Mouse (Mus musculus): Measurements from ENCODE around the gene Zmym3. TPM values are rescaled to one million over a fixed set of nuclear protein-coding genes. Genes with fewer than 3 reads are reported as not detected.

Zmym3 gene
- total RNA-seq (2012; rRNA removed) (20.7 and 26.7 TPM in 2 replicates), polyA plus RNA-seq (2012; ENCODE audit: insufficient read depth in 1 of 2, insufficient read length in 2 of 2, low read depth in 1 of 2, low replicate concordance in 2 of 2, missing spikeins in 1 of 2) (10 to 100 TPM in 1 of 2 experiments, not detected in 1; 42.9 TPM)

GRCm38 (mm10) chrX:101420700-101421095 lies at the start of gene Zmym3:
Gene Zmym3, minus strand, starts transcription at chrX:101420849.
- TF ChIP-seq MEF2A (IDR thresholded peaks at IDR 0.05; ENCODE audit: extremely low read depth, insufficient replicate concordance, low read depth, low read length, poor library complexity, severe bottlenecking) (no peak), SIN3A (IDR thresholded peaks at IDR 0.05; ENCODE audit: low read length) (0 out of 2 replicates have a peak, but pooled peaks have one; percentile 3)
- H3K27ac ChIP-seq (ENCODE audit: control insufficient read depth, low read depth, low read length): peak within 1 kb of the TSS; percentile 45

GRCm38 (mm10) chrX:101451591-101451990 lies 30.9 kb upstream of the Zmym3 start:
- Histone ChIP-seq H3K27me3 (ENCODE audit: control insufficient read depth in 1 of 2, insufficient read depth in 2 of 2, low read length in 2 of 2) (no peaks in the 10 kb centered on the region), H3K4me1 (ENCODE audit: control insufficient read depth in 1 of 2, insufficient read depth in 2 of 2, low read length in 2 of 2) (no peaks in the 10 kb centered on the region), H3K27ac (ENCODE audit: control insufficient read depth, low read depth, low read length) (no peak overlapping the region), H3K36me3 (ENCODE audit: control insufficient read depth in 1 of 2, insufficient read depth in 2 of 2, low read length in 2 of 2) (peaks cover 0 to 2% of the 10 kb centered on the region in 2 experiments; a peak in 2 of 4 replicates), H3K9me3 (replicated peaks; ENCODE audit: insufficient read depth, low read length) (no peaks in the 10 kb centered on the region), H3K9ac (ENCODE audit: control insufficient read depth, low read depth, low read length, poor library complexity, severe bottlenecking) (no peak overlapping the region), H3K4me3 (ENCODE audit: control insufficient read depth in 1 of 2, insufficient read depth in 1 of 2, low read depth in 2 of 2, low read length in 2 of 2) (no peak overlapping the region), H3K79me2 (ENCODE audit: control insufficient read depth, insufficient read depth, low read length, poor library complexity) (no peaks in the 10 kb centered on the region)
- no peak for TF ChIP-seq MAZ (IDR thresholded peaks at IDR 0.05; ENCODE audit: low read depth, low read length)
- peak in 1 of 3 experiments; percentile 15; a peak in 1 of 6 replicates for TF ChIP-seq CTCF (IDR thresholded peaks at IDR 0.05 in 2 of 3, conservative IDR thresholded peaks at IDR 0.05 in 1 of 3; ENCODE audit: control insufficient read depth in 1 of 3, insufficient read depth in 1 of 3, low read depth in 2 of 3, low read length in 3 of 3, poor library complexity in 1 of 3, severe bottlenecking in 1 of 3)
- peak; percentile 53 for DNase-seq (ENCODE audit: low read depth, low spot score)

More at GRCm38 (mm10) chrX:101420700-101421095, at the start of gene Zmym3:
- DNase-seq (ENCODE audit: low read depth, low spot score): peak; percentile 55
- peaks cover 0 to 2% of the 10 kb centered on the region in 2 experiments; a peak in 1 of 4 replicates for H3K36me3 ChIP-seq (ENCODE audit: control insufficient read depth in 1 of 2, insufficient read depth in 2 of 2, low read length in 2 of 2)
- H3K79me2 ChIP-seq (ENCODE audit: control insufficient read depth, insufficient read depth, low read length, poor library complexity): peaks cover 7% of the 10 kb centered on the region
- peak within 1 kb of the TSS; percentile 54 to 84 for H3K4me3 ChIP-seq (ENCODE audit: control insufficient read depth in 1 of 2, insufficient read depth in 1 of 2, low read depth in 2 of 2, low read length in 2 of 2)
- H3K9me3 ChIP-seq (replicated peaks; ENCODE audit: insufficient read depth, low read length): no peaks in the 10 kb centered on the region
- peak within 1 kb of the TSS; percentile 77 for H3K9ac ChIP-seq (ENCODE audit: control insufficient read depth, low read depth, low read length, poor library complexity, severe bottlenecking)
- no peaks in the 10 kb centered on the region for H3K27me3 ChIP-seq (ENCODE audit: control insufficient read depth in 1 of 2, insufficient read depth in 2 of 2, low read length in 2 of 2)
- peaks cover 3 to 5% of the 10 kb centered on the region in 2 experiments; a peak in 2 of 4 replicates for H3K4me1 ChIP-seq (ENCODE audit: control insufficient read depth in 1 of 2, insufficient read depth in 2 of 2, low read length in 2 of 2)

GRCm38 (mm10) chrX:101451147-101451546 lies 30.5 kb upstream of the Zmym3 start:
- no peaks in the 10 kb centered on the region for H3K79me2 ChIP-seq (ENCODE audit: control insufficient read depth, insufficient read depth, low read length, poor library complexity)
- H3K27ac ChIP-seq (ENCODE audit: control insufficient read depth, low read depth, low read length): no peak overlapping the region
- H3K4me1 ChIP-seq (ENCODE audit: control insufficient read depth in 1 of 2, insufficient read depth in 2 of 2, low read length in 2 of 2): no peaks in the 10 kb centered on the region
- H3K9ac ChIP-seq (ENCODE audit: control insufficient read depth, low read depth, low read length, poor library complexity, severe bottlenecking): no peak overlapping the region
- no peak for DNase-seq (ENCODE audit: low read depth, low spot score)
- peaks cover 0 to 2% of the 10 kb centered on the region in 2 experiments; a peak in 2 of 4 replicates for H3K36me3 ChIP-seq (ENCODE audit: control insufficient read depth in 1 of 2, insufficient read depth in 2 of 2, low read length in 2 of 2)
- H3K9me3 ChIP-seq (replicated peaks; ENCODE audit: insufficient read depth, low read length): no peaks in the 10 kb centered on the region
- no peak overlapping the region for H3K4me3 ChIP-seq (ENCODE audit: control insufficient read depth in 1 of 2, insufficient read depth in 1 of 2, low read depth in 2 of 2, low read length in 2 of 2)
- no peaks in the 10 kb centered on the region for H3K27me3 ChIP-seq (ENCODE audit: control insufficient read depth in 1 of 2, insufficient read depth in 2 of 2, low read length in 2 of 2)
- no peak for TF ChIP-seq RAD21 (IDR thresholded peaks at IDR 0.05; ENCODE audit: low read depth, low read length)
- TF ChIP-seq EP300 (IDR thresholded peaks at IDR 0.05; ENCODE audit: low read depth in 1 of 2, low read length in 2 of 2): no peak
- TF ChIP-seq RCOR1 (IDR thresholded peaks at IDR 0.05; ENCODE audit: low read depth, low read length): no peak
- no peak for TF ChIP-seq MXI1 (IDR thresholded peaks at IDR 0.05; ENCODE audit: low read depth, low read length)
- TF ChIP-seq MEF2A (IDR thresholded peaks at IDR 0.05; ENCODE audit: extremely low read depth, insufficient replicate concordance, low read depth, low read length, poor library complexity, severe bottlenecking): no peak
- TF ChIP-seq BHLHE40 (IDR thresholded peaks at IDR 0.05; ENCODE audit: borderline replicate concordance, low read depth, low read length): no peak
- TF ChIP-seq GATA1 (IDR thresholded peaks at IDR 0.05; ENCODE audit: low read depth, low read length): no peak
